Mouse (Mus musculus) embryonic fibroblast, embryonic 13.5 days (primary cell): ENCODE measurements around the gene Agbl4. TPM values are rescaled to one million over a fixed set of nuclear protein-coding genes. Genes with fewer than 3 reads are reported as not detected.
A peak's percentile ranks its signal among the peaks of the same experiment; 100 is the strongest.

Experiments used
- H3K27ac ChIP-seq: 2 replicates; pipeline ENCODE4 v1.5.1; 2012; ENCODE audit warnings: low read length, control low read depth, inconsistent platforms; ENCODE audit not compliant: insufficient read depth
- H3K4me1 ChIP-seq: 2 replicates; pipeline ENCODE4 v1.6.1; 2011; ENCODE audit warnings: low read length; ENCODE audit not compliant: control insufficient read depth, insufficient read depth
- H3K4me3 ChIP-seq: 2 replicates; pipeline ENCODE4 v1.5.1; 2011; ENCODE audit warnings: mild to moderate bottlenecking, control low read depth, low read length; ENCODE audit not compliant: insufficient read depth
- CTCF ChIP-seq: IDR thresholded peaks from 2 replicates; pipeline ENCODE4 v1.5.1; 2011; ENCODE audit warnings: mild to moderate bottlenecking, control low read depth, low read length, moderate library complexity, borderline replicate concordance; ENCODE audit not compliant: insufficient read depth
- POLR2A ChIP-seq: IDR thresholded peaks from 2 replicates; pipeline ENCODE4 v1.6.1; 2011; ENCODE audit warnings: low read depth, mild to moderate bottlenecking, control low read depth, low read length, moderate library complexity
- polyA plus RNA-seq: library from polyadenylated mRNA; stranded (reverse); fragments of >200 nt; gene quantifications from 2 replicates; pipeline ENCODE4 v1.2.4, GENCODE M21; 2011; ENCODE audit warnings: low read depth; ENCODE audit not compliant: missing spikeins, insufficient read length

Gene Agbl4
- polyA plus RNA-seq, 1 experiment: not detected

DNA sequence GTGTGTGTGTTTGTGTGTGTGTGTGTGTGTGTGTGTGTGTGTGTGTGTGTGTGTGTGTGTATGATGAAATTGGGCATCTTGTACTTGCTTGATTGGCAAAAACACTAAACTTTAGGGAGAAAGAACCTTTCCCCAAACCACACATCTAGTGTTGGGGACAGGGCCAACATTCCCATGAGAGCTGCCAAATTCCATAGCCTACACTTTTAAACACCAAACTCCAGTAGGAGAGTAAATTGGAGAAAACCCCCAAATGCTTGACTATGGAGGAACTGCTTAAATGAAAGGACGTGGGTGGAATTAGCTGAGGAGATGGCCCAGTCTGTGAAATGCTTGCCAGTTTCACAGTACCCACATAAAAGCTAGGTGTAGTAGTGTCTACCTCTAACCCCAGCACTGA lies 1235.2 kb downstream of the Agbl4 start:
- H3K27ac ChIP-seq: no peak overlapping the region
- TF ChIP-seq POLR2A (no peak), CTCF (no peak)
- no peak overlapping the region for H3K4me3 ChIP-seq
- no peaks in the 10 kb centered on the region for H3K4me1 ChIP-seq

DNA sequence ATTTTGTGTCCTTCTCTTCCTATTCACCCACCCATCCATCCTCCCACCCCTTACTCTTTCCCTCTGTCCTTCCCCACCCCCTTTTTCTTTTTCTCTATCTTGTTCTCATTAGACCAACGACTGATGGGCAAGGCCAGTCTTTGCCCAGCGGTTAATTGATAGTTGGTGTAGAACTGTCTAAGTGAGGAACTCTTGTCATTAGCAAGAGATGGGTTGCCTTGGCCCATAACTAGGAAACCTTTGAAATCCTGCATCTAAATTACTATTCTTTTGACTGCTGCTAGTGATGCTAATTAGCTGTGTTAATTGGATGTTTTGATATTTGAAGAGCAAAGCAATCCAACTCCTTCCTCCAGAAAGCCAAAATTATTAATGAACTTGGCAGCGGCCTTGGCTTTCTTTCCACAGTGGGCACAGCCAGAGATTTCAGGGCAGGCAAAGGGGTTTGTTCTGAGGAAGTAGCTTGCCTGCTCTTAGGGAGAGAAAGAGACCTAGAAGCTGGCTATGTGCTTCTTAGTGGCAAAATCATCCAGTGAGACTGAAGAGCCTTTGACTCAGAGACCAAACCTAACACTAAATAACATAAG lies 1238.2 kb downstream of the Agbl4 start:
- H3K4me1 ChIP-seq: no peaks in the 10 kb centered on the region
- H3K27ac ChIP-seq: no peak overlapping the region
- H3K4me3 ChIP-seq: no peak overlapping the region
- TF ChIP-seq POLR2A: no peak
- no peak for TF ChIP-seq CTCF

DNA sequence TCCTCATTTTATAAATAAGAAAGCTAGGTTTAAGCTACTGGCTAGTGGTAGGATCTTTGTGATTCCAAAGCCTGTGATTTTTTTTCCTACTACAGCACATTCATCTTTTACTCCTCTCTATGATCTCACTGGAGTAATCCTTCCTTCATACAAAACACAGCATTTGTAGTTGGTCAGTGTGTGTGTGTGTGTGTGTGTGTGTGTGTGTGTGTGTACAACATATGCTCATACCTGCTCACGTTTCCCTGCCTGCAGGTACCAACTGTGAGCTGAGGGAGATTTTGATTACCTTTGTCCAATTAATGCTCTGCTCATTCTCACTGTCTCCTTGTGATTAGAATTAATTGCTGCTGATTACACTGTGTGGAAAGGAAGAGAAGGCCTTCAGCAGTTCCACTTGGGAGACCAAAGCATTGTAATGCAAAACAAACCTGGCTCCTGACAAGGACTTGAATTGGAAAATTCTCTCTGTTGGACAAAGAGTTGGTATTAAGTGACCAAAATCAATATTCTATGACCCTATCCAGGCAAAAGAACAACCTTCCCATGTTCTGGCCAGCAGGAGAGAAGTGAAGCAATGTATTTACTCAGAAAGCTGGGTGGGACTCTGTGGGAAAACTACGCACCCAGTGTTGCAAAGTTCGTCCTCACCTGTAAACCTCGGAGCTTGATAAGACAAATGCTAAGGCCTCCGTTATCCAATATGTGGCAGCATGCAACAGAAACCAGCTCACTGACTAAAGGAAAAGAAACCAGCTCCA lies 1241.7 kb downstream of the Agbl4 start:
- TF ChIP-seq POLR2A (no peak), CTCF (no peak)

DNA sequence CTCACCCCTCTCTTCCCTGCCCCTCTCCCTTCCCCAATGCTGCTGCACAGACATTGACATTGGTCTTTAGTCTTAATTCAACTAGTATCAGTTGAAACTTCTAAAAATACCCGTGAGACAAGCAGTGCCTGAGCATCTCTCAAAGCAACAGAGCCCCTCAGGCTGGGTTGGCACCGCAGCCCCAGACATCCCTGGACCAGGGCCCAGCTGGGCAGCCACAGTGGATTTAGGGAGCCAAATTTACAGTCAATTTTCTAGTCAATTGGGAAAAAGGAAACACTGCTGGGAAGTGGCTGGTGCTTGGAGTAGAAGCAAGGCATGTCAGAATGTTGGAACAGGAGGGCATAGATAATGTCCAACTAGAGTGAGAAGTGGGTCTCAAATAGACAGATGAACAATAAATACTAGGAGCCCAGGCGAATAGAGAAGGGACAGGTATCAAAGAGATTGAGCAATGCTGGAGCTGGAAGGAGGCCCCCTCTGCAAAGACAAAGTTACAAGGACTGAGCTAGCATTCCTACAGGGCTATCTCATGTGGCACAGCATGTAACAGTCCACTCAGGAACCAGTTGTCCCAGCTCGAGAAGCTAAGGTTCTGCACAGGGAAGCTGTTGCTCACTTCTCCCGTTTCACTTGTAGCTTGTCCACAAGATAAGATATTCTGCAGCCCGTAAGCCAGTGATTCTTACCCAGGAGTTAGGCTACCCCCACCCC lies 1247.8 kb downstream of the Agbl4 start:
- no peak overlapping the region for H3K4me3 ChIP-seq

More for the DNA sequence above, 1241.7 kb downstream of the Agbl4 start:
- Histone ChIP-seq H3K4me3 (no peak overlapping the region), H3K4me1 (no peaks in the 10 kb centered on the region), H3K27ac (no peak overlapping the region)

DNA sequence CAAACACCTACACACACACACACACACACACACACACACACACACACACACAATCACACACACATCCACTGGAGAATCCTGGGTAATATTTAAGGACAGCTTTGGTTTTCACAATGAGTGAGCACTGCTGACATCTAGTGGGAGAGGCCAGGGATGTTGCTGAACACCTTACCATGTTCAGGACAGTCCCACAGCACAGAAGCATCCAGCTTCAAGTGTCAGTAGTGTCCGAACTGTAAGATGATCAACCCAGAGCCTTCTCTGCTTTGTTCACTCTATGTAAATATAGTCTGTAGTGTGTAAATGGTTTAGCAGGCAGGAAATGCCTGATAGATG lies 1248.3 kb downstream of the Agbl4 start:
- H3K27ac ChIP-seq: no peak overlapping the region
- no peaks in the 10 kb centered on the region for H3K4me1 ChIP-seq
- TF ChIP-seq CTCF (peak; percentile 54; the same call in 1 of the 2 replicates), POLR2A (no peak)
- no peak overlapping the region for H3K4me3 ChIP-seq

More for the DNA sequence above, 1247.8 kb downstream of the Agbl4 start:
- no peak overlapping the region for H3K27ac ChIP-seq
- no peaks in the 10 kb centered on the region for H3K4me1 ChIP-seq
- no peak for TF ChIP-seq CTCF
- TF ChIP-seq POLR2A: no peak

DNA sequence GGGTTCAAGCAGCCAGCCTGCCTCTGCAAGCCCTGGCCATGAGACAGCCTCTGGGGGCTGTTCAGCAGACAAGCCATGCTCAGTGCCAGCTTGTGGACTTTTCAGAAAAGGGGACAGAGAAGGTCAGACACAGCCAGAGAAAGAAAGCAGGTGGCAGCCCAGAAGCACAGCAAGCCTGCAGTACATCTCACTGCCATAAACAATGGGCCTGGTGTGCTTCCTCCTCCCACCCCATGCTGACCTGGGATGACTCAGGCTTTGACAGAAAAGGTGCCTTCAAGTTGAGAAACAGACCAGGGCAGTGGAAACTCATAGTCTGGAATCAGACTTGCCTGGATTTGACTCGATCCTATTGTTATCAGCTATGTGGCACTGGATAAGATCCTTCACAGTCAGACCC lies 1256.0 kb downstream of the Agbl4 start:
- TF ChIP-seq POLR2A (no peak), CTCF (no peak)
- Histone ChIP-seq H3K4me1 (no peaks in the 10 kb centered on the region), H3K27ac (no peak overlapping the region), H3K4me3 (no peak overlapping the region)

GRCm38 (mm10) chr4:111663730-111664129 lies 1266.3 kb downstream of the Agbl4 start:
- H3K27ac ChIP-seq: no peak overlapping the region

GRCm38 (mm10) chr4:111664146-111664545 lies 1266.7 kb downstream of the Agbl4 start:
- no peak overlapping the region for H3K27ac ChIP-seq

More at GRCm38 (mm10) chr4:111663730-111664129, 1266.3 kb downstream of the Agbl4 start:
- Histone ChIP-seq H3K4me3 (no peak overlapping the region), H3K4me1 (0 out of 2 replicates have a peak, but pooled peaks cover 2% of the 10 kb centered on the region)
- TF ChIP-seq POLR2A: no peak
- no peak for TF ChIP-seq CTCF

GRCm38 (mm10) chr4:111666713-111667112 lies 1269.3 kb downstream of the Agbl4 start:
- TF ChIP-seq CTCF: no peak
- no peak for TF ChIP-seq POLR2A
- H3K4me3 ChIP-seq: no peak overlapping the region
- H3K4me1 ChIP-seq: 0 out of 2 replicates have a peak, but pooled peaks cover 2% of the 10 kb centered on the region
- no peak overlapping the region for H3K27ac ChIP-seq

More at GRCm38 (mm10) chr4:111664146-111664545, 1266.7 kb downstream of the Agbl4 start:
- Histone ChIP-seq H3K4me3 (no peak overlapping the region), H3K4me1 (0 out of 2 replicates have a peak, but pooled peaks cover 2% of the 10 kb centered on the region)
- no peak for TF ChIP-seq POLR2A

- no peak for TF ChIP-seq POLR2A
- no peak for TF ChIP-seq CTCF
- Histone ChIP-seq H3K4me1 (no peaks in the 10 kb centered on the region), H3K27ac (no peak overlapping the region), H3K4me3 (no peak overlapping the region)
These were observed 1271.9 kb downstream of the Agbl4 start for GRCm38 (mm10) chr4:111669369-111669768.
